Mouse (Mus musculus): ENCODE measurements around the gene Camta1.

Gene Camta1

GRCm38 (mm10) chr4:150896896-150897624, 964.6 kb downstream of the Camta1 start:
- DNase-seq (ENCODE audit: low spot score in 2 of 2): no peak

- no peak for DNase-seq (ENCODE audit: low spot score in 2 of 2)
Measured at GRCm38 (mm10) chr4:150894718-150895501, 966.8 kb downstream of the Camta1 start.

GRCm38 (mm10) chr4:150891308-150891707, 970.4 kb downstream of the Camta1 start:
- no peak for DNase-seq (ENCODE audit: low spot score in 2 of 2)

- no peak for DNase-seq (ENCODE audit: low spot score in 2 of 2)
Measured at GRCm38 (mm10) chr4:150889955-150890315, 971.7 kb downstream of the Camta1 start.

- DNase-seq (ENCODE audit: low spot score in 2 of 2): no peak
Measured at GRCm38 (mm10) chr4:150889273-150889954, 972.3 kb downstream of the Camta1 start.

- DNase-seq (ENCODE audit: low spot score in 2 of 2): no peak
Measured at GRCm38 (mm10) chr4:150888492-150888891, 973.2 kb downstream of the Camta1 start.

- no peak for DNase-seq (ENCODE audit: low spot score in 2 of 2)
Measured at GRCm38 (mm10) chr4:150887903-150888302, 973.8 kb downstream of the Camta1 start.

GRCm38 (mm10) chr4:150882632-150883031, 979.0 kb downstream of the Camta1 start:
- DNase-seq (ENCODE audit: low spot score in 2 of 2): no peak

- no peak for DNase-seq (ENCODE audit: low spot score in 2 of 2)
Measured at GRCm38 (mm10) chr4:150880364-150880763, 981.3 kb downstream of the Camta1 start.

- DNase-seq (ENCODE audit: low spot score in 2 of 2): no peak
Measured at GRCm38 (mm10) chr4:150879631-150880030, 982.0 kb downstream of the Camta1 start.

GRCm38 (mm10) chr4:150875393-150875792, 986.3 kb downstream of the Camta1 start:
- DNase-seq (ENCODE audit: low spot score in 2 of 2): no peak

- peak; percentile 11 to 28 for DNase-seq (ENCODE audit: low spot score in 2 of 2)
Measured at GRCm38 (mm10) chr4:150874416-150874815, 987.3 kb downstream of the Camta1 start.

- no peak for DNase-seq (ENCODE audit: low spot score in 2 of 2)
Measured at GRCm38 (mm10) chr4:150872681-150873080, 989.0 kb downstream of the Camta1 start.

- DNase-seq (ENCODE audit: low spot score in 2 of 2): no peak
Measured at GRCm38 (mm10) chr4:150872139-150872651, 989.5 kb downstream of the Camta1 start.

GRCm38 (mm10) chr4:150871392-150872138, 990.1 kb downstream of the Camta1 start:
- no peak for DNase-seq (ENCODE audit: low spot score in 2 of 2)

- no peak for DNase-seq (ENCODE audit: low spot score in 2 of 2)
Measured at GRCm38 (mm10) chr4:150870963-150871391, 990.7 kb downstream of the Camta1 start.

GRCm38 (mm10) chr4:150869276-150870197, 992.1 kb downstream of the Camta1 start:
- DNase-seq (ENCODE audit: low spot score in 2 of 2): no peak

GRCm38 (mm10) chr4:150868859-150869258, 992.8 kb downstream of the Camta1 start:
- no peak for DNase-seq (ENCODE audit: low spot score in 2 of 2)

GRCm38 (mm10) chr4:150868161-150868560, 993.5 kb downstream of the Camta1 start:
- no peak for DNase-seq (ENCODE audit: low spot score in 2 of 2)
